Mouse (Mus musculus) skeletal muscle tissue, adult 2 months (tissue): Measurements from ENCODE around the gene Tbl1x.
"Not testable (repeated sequence)": the region's sequence is repeated elsewhere in the genome, so short reads cannot be mapped to it uniquely, and the experiment has no call there.

Source experiments
- DNase-seq: peaks from one replicate; pipeline ENCODE4 v3.0.0-alpha.2; 2012; ENCODE audit warnings: low read depth, low spot score

Gene Tbl1x

DNA sequence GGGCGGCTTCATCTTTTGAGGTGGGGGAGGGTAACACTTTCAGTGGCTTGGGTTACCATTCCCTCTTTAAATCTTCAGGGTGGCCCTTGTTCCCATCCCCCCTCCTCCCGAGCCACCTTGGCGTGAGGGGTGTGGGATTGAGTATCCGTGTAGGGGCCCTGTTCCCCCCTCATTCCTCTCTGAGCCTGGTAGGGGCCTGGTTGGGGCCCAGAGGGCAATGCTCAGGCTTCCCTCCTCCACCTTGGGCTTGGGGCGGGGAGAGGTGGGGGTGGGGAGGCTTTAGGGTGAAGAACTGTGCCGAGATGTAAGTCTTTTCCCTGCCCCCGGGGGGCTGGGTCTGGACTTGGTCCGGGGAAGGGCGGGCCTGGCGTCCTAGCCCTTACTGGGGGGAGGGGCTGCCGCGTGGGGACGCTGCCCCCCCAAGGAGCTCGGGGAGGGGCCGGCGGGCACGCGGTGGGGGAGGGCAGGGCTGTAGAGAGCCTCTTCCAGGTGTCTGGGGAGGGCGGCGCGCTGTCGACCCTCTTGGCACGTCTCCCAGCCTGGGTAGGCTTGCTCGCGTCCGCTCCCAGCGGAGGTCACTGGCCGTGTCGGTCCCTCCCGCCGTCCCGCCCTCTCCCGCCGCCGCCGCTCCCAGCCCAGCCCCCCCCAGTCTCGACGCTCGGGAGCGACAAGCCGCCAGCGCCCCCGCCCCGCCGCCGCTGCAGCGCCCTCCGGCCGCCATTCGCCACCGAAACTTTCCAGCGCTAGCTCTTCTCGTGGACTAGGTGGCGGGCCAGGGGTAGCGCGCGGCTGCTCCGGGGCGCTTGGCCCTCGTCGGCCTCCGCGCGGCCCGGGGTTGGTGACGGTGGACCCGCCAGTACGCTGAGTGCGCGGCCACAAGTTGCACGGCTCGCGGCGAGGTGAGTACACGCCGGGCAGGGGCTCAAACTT, at the start of gene Tbl1x:
Tbl1x (plus strand) TSS at position 643 of the 930 bp plus-strand sequence.
- peak; percentile 67 for DNase-seq

DNA sequence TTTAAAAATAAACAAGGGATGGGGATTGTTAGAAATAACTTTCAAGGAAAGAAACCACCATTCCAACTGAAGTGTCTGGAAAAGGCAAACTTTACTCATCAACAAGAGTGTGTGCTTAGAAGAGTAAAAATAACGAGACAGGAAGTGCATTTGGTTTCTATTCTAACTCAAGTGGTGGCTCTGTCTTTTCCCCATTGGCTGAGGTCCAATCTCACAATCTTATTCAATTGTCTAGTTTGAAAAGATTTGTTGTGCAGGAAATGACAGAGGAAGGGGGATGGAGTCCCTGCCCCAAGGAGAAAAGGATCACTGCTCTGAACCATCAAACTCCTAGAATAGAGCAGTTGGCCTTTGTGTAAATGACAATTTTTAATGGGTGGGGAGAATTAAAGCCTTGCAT, 41.6 kb upstream of the Tbl1x start:
- DNase-seq: no peak

DNA sequence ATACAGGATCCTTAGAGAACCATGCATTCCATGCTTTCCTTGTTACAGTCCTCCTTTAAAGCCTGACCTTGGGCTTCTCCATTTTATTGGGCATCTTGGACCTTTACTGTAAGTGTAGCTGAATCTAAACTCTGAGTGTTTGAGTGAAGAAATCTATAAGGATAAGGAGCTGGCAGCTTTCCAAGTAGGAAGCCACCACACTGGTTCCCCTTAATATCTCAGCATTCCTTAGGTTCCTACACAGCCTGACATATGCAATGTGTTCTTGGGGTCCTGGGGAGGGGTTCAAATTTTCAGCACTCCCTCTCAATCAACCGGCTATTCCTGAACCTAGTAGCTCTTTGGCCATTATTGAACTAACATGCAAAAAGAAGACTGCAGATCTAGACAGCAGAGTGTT, 38.0 kb upstream of the Tbl1x start:
- DNase-seq: no peak

DNA sequence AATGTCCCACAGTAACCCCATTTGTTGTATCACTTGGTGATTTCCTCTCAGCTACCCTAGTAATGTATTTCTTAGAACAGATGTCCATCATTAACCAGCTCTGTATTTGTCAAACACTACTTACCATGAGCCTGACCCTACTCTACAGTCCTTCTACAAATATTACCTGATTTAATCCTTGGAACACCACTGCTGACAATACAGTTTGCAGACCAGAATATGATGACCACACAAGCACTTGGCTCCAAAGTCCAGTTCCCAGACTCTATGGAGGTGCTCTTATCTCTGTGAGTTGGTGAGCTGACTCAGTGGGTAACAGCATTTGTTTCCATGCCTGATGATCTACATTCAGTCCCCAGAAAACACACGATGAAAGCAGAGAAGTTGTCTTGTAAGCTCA, 37.3 kb upstream of the Tbl1x start:
- DNase-seq: no peak

GRCm38 (mm10) chrX:77474551-77474950, 36.3 kb upstream of the Tbl1x start:
- DNase-seq: no peak

GRCm38 (mm10) chrX:77477526-77477925, 33.3 kb upstream of the Tbl1x start:
- DNase-seq: no peak

- DNase-seq: peak; percentile 27
Measured at GRCm38 (mm10) chrX:77487922-77488799, 22.7 kb upstream of the Tbl1x start.

DNA sequence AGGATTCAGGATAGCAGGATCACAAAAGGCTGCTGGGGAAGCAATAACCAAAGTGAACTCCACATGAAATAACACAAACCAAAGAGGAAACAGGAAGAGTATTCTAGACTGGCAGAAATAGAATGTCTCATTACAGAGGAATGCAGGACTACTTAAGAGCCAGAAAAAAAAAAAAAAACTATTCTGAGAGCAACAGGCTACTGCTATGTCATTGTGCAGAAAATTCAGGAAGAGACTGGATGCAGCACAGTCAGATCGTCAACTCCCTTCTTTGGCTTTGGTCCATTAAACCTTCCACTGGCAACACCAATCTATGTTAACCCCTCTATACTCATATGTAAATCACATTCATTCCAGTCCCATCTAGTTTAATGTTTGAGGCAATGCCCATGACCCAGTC, 20.7 kb upstream of the Tbl1x start:
- no peak for DNase-seq

GRCm38 (mm10) chrX:77509149-77509548, 1.7 kb upstream of the Tbl1x start:
- peak; percentile 90 for DNase-seq

GRCm38 (mm10) chrX:77509776-77510175, 1.0 kb upstream of the Tbl1x start:
- DNase-seq: peak; percentile 14

DNA sequence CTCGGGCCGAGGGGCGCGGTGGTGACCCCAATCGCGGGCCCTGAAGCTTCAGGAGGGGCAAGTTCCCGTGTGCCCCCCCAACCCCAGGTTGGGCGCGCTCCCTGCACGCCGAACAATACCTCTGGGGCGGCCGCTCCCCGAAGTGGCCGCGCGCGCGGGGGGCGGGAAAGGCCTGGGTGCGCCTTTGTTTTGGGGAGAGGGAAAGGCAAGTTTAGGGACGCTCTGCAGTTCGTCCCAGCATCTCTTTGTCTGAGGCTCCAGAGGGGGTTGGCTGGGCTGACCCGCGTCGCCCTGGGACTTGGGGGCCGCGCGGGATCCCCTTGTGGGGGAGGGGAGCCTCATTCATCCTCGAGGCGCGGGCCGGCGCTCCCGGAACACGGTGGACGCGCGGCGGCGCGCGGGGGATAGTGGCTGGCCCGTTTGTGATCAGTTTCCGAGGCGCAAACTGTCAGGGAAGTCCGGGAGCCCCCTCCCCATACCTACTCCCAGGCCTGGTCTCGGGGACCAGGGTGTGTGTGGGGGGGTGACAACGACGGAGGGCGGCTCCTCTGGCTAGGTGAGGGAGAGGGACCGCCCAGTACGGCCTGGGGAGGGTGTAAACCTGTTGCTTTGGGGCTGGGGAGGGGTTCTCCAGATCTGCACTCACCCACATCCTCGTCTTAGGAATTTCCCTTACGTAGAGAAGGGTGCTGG, 634 bp downstream of the Tbl1x start:
- peak; percentile 4 for DNase-seq

DNA sequence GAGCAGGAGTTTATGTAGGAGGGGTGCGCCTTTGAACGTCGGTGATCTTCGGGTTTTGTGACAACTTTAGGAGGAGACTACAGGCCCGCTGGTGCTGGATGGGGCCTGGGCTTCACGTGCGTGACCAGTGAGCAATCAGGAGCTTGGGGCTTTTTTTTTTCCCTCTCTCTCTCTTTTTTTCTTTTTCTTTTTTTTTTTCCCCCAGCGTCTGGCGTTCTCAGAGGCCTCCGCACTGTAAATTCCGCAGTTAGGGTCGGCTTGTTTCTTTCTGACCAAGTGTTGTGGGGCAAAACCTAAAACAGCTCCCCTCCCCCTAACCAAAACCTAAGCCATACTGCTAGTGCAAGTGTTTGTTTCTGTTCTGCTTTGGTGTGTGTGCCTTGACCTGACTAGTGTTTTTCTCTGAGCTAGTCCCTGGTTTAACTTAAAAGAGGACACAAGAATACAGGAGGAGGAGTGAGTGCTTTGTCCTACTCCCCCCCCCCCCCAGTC, 1.2 kb downstream of the Tbl1x start:
- no peak for DNase-seq

GRCm38 (mm10) chrX:77517274-77518085, 6.7 kb downstream of the Tbl1x start:
- DNase-seq: no peak

DNA sequence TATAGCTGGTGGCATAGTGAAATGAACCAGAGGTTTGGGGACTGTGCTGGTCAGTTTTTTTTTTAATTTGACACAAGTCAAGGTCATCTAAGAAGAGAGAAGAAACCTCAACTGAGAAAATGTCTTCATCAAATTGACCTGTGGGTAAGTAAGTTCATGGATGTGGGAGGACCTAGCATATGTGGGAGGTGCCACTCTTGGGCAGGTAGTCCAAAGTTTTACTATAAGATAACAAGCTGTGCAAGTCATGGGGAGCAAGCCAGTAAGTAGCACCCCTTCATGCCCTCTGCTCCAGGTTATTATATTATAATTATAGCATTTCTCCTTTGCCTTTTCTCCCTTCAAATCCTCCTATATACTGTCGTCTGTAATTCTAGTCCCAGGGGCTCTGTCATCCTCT, 8.1 kb downstream of the Tbl1x start:
- DNase-seq: no peak

GRCm38 (mm10) chrX:77522842-77523375, 12.1 kb downstream of the Tbl1x start:
- DNase-seq: no peak

DNA sequence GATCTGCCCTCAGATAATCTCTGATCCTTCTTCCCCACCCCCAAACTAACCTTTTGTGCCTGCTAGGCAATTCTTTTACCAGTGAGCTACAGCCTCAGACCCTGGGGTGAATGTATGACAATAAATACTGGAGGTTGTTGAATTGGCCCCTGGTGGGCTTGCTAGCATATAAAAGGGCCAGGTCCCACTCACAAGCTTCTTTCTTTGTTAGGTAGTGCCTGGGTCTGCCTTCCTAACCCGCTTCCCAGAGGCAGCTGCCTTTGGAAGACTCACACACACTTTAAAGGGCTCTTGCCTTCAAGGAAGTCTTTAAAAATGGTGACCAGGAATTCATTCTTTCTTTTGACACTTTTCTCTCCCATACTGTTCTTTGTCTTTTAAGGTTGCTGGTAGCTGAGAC, 14.4 kb downstream of the Tbl1x start:
- DNase-seq: no peak

- no peak for DNase-seq
Measured at GRCm38 (mm10) chrX:77528401-77528800, 17.6 kb downstream of the Tbl1x start.

- DNase-seq: no peak
Measured at GRCm38 (mm10) chrX:77530997-77531396, 20.2 kb downstream of the Tbl1x start.

DNA sequence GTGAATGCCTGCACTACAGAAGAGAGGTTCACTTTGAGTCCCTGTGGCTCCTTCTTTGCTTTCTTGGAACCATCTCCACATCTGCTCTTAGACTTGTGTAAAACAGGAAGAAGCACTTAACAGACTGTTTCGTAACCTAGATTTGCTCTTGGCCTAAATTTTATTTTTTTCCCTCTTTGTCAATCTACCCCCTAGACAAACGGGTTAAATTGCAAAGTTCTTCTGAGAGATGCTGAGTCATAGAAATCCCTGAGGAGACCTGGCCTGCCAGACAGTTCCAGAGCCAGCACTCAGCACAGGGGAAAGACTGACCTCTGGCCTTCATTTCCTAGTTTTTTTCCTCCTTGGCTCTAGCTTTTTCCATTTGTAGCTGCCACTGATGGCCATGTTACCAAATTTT, 23.1 kb downstream of the Tbl1x start:
- DNase-seq: peak; percentile 69

DNA sequence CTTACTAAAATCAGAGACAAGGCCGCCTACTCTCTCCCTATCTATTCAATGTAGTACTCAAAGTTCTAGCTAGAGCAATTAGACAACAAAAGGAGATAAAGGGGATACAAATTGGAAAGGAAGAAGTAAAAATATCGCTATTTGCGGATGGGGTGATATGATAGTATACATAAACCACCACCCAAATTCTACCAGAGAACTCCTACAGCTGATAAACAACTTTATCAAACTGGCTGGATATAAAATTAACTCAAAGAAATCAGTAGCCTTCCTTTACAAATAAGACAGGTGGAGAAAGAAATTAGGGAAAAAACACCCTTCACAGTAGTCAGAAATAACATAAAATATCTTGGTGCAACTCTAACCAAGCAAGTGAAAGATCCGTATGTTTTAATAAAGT, 29.0 kb downstream of the Tbl1x start:
- DNase-seq: not testable (repeated sequence)

- no peak for DNase-seq
Measured at GRCm38 (mm10) chrX:77544003-77544402, 33.2 kb downstream of the Tbl1x start.
